Mouse (Mus musculus): ENCODE data around the gene Skap1.

GRCm38 (mm10) chr11:96425193-96425592 lies 39.2 kb upstream of the Skap1 start:
- TF ChIP-seq CHD1 (IDR thresholded peaks at IDR 0.05; ENCODE audit: low read depth, low read length) (no peak), CTCF (IDR thresholded peaks at IDR 0.05 in 2 of 3, conservative IDR thresholded peaks at IDR 0.05 in 1 of 3; ENCODE audit: control insufficient read depth in 1 of 3, insufficient read depth in 1 of 3, low read depth in 2 of 3, low read length in 3 of 3, poor library complexity in 1 of 3, severe bottlenecking in 1 of 3) (peak; percentile 29 to 48 (median 34)), SMC3 (IDR thresholded peaks at IDR 0.05; ENCODE audit: low read depth, low read length) (peak; percentile 32), POLR2A (IDR thresholded peaks at IDR 0.05; ENCODE audit: control insufficient read depth in 1 of 2, insufficient read depth in 1 of 2, low read depth in 1 of 2, low read length in 2 of 2, poor library complexity in 1 of 2) (no peak), TAL1 (IDR thresholded peaks at IDR 0.05; ENCODE audit: low read length) (no peak)
